Mouse (Mus musculus) C2C12 (cell line): ENCODE results near the gene Pou2f3. TPM values are rescaled to one million over a fixed set of nuclear protein-coding genes. Genes with fewer than 3 reads are reported as not detected.

ENCODE experiments used
- H3K27me3 ChIP-seq: one replicate; pipeline ENCODE4 v1.6.1; 2011; ENCODE audit not compliant: control insufficient read depth, insufficient read depth, insufficient read length
- H3K36me3 ChIP-seq: one replicate; pipeline ENCODE4 v1.6.1; 2011; ENCODE audit not compliant: control insufficient read depth, insufficient read depth
- H3K4me3 ChIP-seq: one replicate; pipeline ENCODE4 v1.5.1; 2011; ENCODE audit warnings: mild to moderate bottlenecking, control low read depth; ENCODE audit not compliant: poor library complexity, insufficient read depth, severe bottlenecking
- H3K79me2 ChIP-seq: one replicate; pipeline ENCODE4 v1.6.1; 2011; ENCODE audit not compliant: control insufficient read depth, insufficient read depth
- H3K79me3 ChIP-seq: one replicate; pipeline ENCODE4 v1.6.1; 2011; ENCODE audit warnings: low read depth, control low read depth
- H3ac ChIP-seq: one replicate; pipeline ENCODE3; 2011; ENCODE audit warnings: low read depth; ENCODE audit not compliant: control insufficient read depth, insufficient read length
- CEBPB ChIP-seq: IDR thresholded peaks from one replicate; pipeline ENCODE4 v1.6.1; 2011; ENCODE audit warnings: low read depth, mild to moderate bottlenecking, control low read depth, moderate library complexity
- CTCF ChIP-seq: IDR thresholded peaks from one replicate; pipeline ENCODE4 v1.5.1; 2011; ENCODE audit not compliant: control insufficient read depth, insufficient read depth, insufficient read length
- FOSL1 ChIP-seq: IDR thresholded peaks from one replicate; pipeline ENCODE4 v1.8.0; 2011; ENCODE audit warnings: mild to moderate bottlenecking, low read length; ENCODE audit not compliant: poor library complexity, insufficient read depth, severe bottlenecking
- MAX ChIP-seq: IDR thresholded peaks from one replicate; pipeline ENCODE4 v1.6.1; 2011; ENCODE audit warnings: mild to moderate bottlenecking, control low read depth
- MYOD1 ChIP-seq: IDR thresholded peaks from one replicate; pipeline ENCODE4 v1.6.1; 2011; ENCODE audit warnings: low read depth; ENCODE audit not compliant: control insufficient read depth, insufficient read length
- MYOG ChIP-seq: IDR thresholded peaks from one replicate; pipeline ENCODE4 v1.6.1; 2011; ENCODE audit not compliant: control insufficient read depth, insufficient read length; ENCODE audit errors: extremely low read depth
- USF1 ChIP-seq: IDR thresholded peaks from one replicate; pipeline ENCODE4 v1.6.1; 2011; ENCODE audit warnings: low read depth, mild to moderate bottlenecking, control low read depth, moderate library complexity
- polyA plus RNA-seq: library from polyadenylated mRNA; unstranded; fragments of >200 nt; fragmentation: generic; extraction: Trizol; gene quantifications from one replicate; pipeline ENCODE4 v1.2.1, GENCODE M21; 2012; ENCODE audit warnings: missing spikeins

Gene Pou2f3
- polyA plus RNA-seq, 1 experiment, result not detected

DNA sequence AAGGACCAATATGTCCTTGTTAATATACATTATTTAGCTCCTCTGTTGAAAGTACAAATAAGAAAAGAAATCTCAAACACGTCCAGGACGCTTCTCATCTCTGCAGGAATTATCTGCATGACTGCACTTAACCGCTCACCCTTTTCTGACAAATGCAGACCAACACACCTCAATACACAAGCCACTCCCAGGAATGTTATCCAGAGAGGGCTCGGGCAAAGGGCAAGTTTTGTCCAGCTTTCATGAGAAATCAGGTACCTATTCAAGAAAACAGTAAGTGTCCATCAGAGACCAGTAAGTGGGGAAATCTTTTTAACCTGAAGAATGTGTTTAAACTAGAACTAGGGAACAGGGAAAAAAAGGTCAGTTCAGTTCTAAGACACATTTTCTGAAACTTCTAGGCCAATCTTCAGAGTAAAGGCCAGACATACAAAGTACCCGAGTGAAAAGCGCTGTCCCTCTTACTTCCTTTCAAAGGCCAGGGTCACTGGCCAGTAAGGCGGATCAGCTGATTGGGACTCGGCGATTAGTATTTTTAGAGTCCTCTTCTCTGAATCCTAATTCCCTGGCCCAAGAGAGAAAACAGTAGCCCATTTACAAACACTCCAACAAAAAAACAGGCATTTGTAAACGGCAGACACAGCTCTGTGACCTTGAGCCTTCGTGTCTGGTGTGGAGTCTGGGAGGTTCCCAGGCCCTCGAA is 94.6 kb downstream of the Pou2f3 start:
- no peak overlapping the region for H3ac ChIP-seq
- peaks cover 5% of the 10 kb centered on the region for H3K27me3 ChIP-seq
- H3K79me3 ChIP-seq, result no peaks in the 10 kb centered on the region
- no peak for TF ChIP-seq CTCF
- TF ChIP-seq USF1, result no peak
- no peak for TF ChIP-seq CEBPB
- TF ChIP-seq MAX, result no peak
- TF ChIP-seq MYOG, result no peak
- TF ChIP-seq FOSL1, result no peak
- no peak for TF ChIP-seq MYOD1
- H3K4me3 ChIP-seq, result no peak overlapping the region
- no peaks in the 10 kb centered on the region for H3K79me2 ChIP-seq
- no peaks in the 10 kb centered on the region for H3K36me3 ChIP-seq

DNA sequence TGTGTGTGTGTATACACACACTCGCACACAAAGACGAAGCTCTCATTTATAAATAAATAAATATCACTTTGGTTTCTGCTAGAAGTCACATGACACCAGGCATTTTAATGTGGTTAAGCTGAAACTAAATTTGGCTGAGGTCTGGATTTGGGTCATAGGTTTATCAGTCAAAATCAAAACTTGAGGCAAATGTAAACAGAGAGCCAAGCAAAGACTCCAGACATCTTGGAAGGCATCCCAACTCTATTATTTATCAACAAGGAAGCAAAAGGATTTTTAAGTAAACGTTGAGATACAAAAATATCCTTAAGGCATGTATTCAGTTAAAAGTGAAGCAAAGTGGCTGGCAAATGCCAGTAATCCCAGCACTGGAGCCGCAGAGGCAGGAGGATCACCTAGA is 95.3 kb downstream of the Pou2f3 start:
- Histone ChIP-seq H3K36me3 (no peaks in the 10 kb centered on the region), H3K27me3 (peaks cover 5% of the 10 kb centered on the region), H3K79me3 (no peaks in the 10 kb centered on the region), H3K79me2 (no peaks in the 10 kb centered on the region), H3ac (no peak overlapping the region), H3K4me3 (no peak overlapping the region)
- no peak for TF ChIP-seq CTCF

DNA sequence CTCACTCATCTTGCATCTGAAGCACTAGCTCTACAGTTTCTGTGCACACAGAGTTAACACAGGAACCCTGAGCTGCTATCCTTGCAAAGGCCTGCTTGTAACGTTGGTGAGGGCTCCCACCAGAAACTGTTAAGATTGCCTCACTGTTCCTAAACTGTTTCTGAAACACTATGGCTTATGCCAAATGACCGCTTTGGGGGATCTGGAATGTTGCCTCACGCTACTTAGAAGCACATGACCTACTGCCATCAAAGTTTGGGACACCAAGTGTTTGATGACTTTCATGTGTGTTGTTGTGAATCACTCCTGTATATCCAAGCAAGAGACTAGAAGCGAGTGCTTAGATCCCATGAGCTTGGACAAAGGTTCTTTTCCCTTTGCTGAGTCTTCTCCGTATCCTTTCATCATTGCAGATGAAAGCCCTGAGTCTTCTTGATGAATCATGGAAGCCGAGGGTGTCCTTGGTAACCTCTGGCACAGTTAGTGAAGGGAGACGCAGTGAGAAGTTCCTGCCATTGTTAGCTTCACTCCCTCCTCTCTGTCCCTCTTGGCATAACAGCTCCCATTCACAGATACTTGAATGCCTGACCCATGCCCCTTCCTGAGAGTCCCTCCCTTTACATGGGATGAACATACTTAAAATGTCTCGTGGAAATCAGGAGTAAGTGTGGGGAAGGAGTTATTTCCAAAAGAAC is 99.7 kb downstream of the Pou2f3 start:
- Histone ChIP-seq H3K79me2 (peaks cover 1% of the 10 kb centered on the region), H3K4me3 (no peak overlapping the region), H3ac (no peak overlapping the region), H3K27me3 (no peaks in the 10 kb centered on the region), H3K79me3 (no peaks in the 10 kb centered on the region), H3K36me3 (no peaks in the 10 kb centered on the region)
- no peak for TF ChIP-seq CTCF
- no peak for TF ChIP-seq MYOG
- no peak for TF ChIP-seq CEBPB
- TF ChIP-seq FOSL1, result no peak
- no peak for TF ChIP-seq USF1

DNA sequence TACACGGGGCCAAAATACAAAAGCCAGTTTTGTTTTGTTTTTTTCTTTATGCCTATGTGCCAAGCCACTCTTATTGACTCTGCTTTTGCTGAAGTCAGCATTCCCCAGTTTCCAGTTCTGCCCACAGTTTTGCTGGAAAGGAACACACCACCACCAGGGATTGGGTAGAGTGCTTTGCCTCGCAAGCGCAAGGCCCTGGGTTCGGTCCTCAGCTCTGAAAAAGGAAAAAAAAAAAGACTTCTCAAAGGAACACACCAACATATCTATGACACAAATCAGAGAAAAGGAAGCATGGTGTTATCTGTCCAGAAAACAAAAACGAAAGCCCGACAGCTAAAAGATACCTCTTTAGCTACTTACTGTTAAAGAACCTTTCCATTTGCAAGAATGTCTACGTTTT is 101.0 kb downstream of the Pou2f3 start:
- no peak overlapping the region for H3ac ChIP-seq
- H3K79me3 ChIP-seq, result peaks cover 12% of the 10 kb centered on the region
- no peak for TF ChIP-seq CTCF
- no peak for TF ChIP-seq FOSL1
- no peak for TF ChIP-seq MYOD1
- TF ChIP-seq MAX, result no peak
- TF ChIP-seq MYOG, result no peak
- no peak for TF ChIP-seq USF1
- no peak for TF ChIP-seq CEBPB
- no peaks in the 10 kb centered on the region for H3K36me3 ChIP-seq
- peaks cover 14% of the 10 kb centered on the region for H3K79me2 ChIP-seq
- no peak overlapping the region for H3K4me3 ChIP-seq
- H3K27me3 ChIP-seq, result no peaks in the 10 kb centered on the region

DNA sequence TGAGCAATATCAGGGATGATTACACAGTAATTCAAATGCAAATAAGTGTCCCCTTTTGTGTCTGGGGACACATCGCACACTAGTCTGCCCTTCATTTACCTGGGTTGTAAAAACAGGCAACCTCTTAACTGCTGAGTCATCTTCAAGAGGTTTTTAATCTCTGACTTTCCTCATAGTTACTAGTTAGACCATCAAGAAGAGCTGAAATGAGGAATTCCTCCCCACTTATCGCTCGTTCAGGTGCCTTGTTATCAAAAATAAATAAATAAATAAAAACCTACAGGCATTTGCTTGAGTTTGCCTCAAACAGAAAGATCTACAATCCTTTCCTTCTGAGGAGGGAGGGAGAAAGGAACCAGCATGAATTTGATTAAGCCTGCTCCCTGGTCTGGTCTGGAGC is 101.4 kb downstream of the Pou2f3 start:
- Histone ChIP-seq H3K27me3 (no peaks in the 10 kb centered on the region), H3K79me3 (peaks cover 16% of the 10 kb centered on the region), H3K79me2 (peaks cover 18% of the 10 kb centered on the region), H3ac (no peak overlapping the region), H3K36me3 (no peaks in the 10 kb centered on the region), H3K4me3 (no peak overlapping the region)
- TF ChIP-seq USF1, result no peak
- no peak for TF ChIP-seq MYOG
- no peak for TF ChIP-seq MAX
- no peak for TF ChIP-seq CEBPB
- TF ChIP-seq MYOD1, result no peak
- TF ChIP-seq FOSL1, result no peak
- no peak for TF ChIP-seq CTCF

DNA sequence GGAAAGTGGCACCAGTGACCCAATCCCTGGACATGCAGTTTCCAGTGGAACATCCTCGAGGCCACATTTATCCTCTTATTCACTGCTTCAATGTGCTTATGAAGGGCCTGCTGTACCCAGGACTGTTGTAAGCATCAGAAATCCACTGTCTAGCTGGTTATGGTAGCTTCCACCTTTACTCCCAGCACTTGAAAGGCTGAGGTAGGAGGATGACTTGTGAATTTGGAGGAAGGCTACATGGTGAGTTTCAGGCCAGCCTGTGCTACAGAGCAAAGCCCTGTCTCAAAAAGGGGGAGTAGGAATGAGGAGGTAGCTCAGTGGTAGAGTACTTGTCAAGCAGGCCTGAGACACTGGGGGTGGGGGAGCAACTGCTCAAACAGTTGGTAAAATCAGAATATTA is 102.1 kb downstream of the Pou2f3 start:
- no peaks in the 10 kb centered on the region for H3K36me3 ChIP-seq
- no peak for TF ChIP-seq USF1
- no peak for TF ChIP-seq MAX
- no peak for TF ChIP-seq MYOG
- no peak for TF ChIP-seq FOSL1
- no peak for TF ChIP-seq MYOD1
- no peak for TF ChIP-seq CTCF
- no peak for TF ChIP-seq CEBPB
- peaks cover 25% of the 10 kb centered on the region for H3K79me2 ChIP-seq
- H3K79me3 ChIP-seq, result peaks cover 23% of the 10 kb centered on the region
- H3K4me3 ChIP-seq, result no peak overlapping the region
- H3ac ChIP-seq, result no peak overlapping the region
- H3K27me3 ChIP-seq, result no peaks in the 10 kb centered on the region
